Mouse (Mus musculus): Measurements from ENCODE around the gene Ttc23. TPM values are rescaled to one million over a fixed set of nuclear protein-coding genes. Genes with fewer than 3 reads are reported as not detected.
A peak's percentile ranks its signal among the peaks of the same experiment; 100 is the strongest.

The Ttc23 gene
- total RNA-seq, 1 experiment = 9.4 TPM

DNA sequence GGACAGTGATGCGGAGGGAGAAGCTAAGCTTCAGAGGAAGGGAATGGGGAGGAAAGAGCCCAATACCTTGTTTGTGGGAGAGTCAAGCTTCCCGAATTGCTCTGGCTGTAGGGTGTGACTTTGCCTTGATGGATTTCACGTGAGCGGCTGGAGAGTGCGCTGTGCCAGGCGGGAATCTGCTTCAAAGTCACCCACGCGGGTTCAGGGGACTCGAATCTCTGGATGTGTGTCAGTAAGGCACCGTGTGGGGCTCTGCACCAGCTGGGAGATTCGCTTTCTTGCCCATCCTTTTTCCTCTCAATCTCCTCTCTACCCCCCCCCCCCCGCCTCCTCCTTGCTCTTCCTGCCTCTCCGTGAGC lies 156.6 kb downstream of the Ttc23 start:
- Histone ChIP-seq H3K4me1 (ENCODE audit: control insufficient read depth in 2 of 2, insufficient read depth in 2 of 2, low read length in 2 of 2, poor library complexity in 1 of 2) (peaks cover 0 to 9% of the 10 kb centered on the region in 2 experiments; a peak in 2 of 4 replicates), H3K9ac (ENCODE audit: insufficient read depth, low read depth, low read length, poor library complexity, severe bottlenecking) (peak overlapping the region; percentile 42; the same call in 1 of the 2 replicates), H3K27ac (ENCODE audit: insufficient read depth, low read depth, low read length, poor library complexity, severe bottlenecking) (no peak overlapping the region), H3K9me3 (ENCODE audit: control insufficient read depth, insufficient read depth, low read depth, low read length) (no peaks in the 10 kb centered on the region), H3K36me3 (ENCODE audit: control insufficient read depth, insufficient read depth, low read length, poor library complexity, severe bottlenecking) (no peaks in the 10 kb centered on the region), H3K4me3 (ENCODE audit: insufficient read depth in 1 of 2, low read depth in 1 of 2, low read length in 2 of 2, poor library complexity in 1 of 2, severe bottlenecking in 1 of 2) (peak overlapping the region; percentile 36 to 48)
- no peak for DNase-seq (ENCODE audit: low read depth, low spot score)
- in situ Hi-C loops (cut with MboI; ENCODE audit: low sequenced_read_pairs in 2 of 2, unreplicated experiment in 2 of 2) = loop anchor here in 1 of 2 experiments (10.0 kb wide), 1 partner anchor 141 kb away; no protein-coding TSS in a partner anchor
- TF ChIP-seq ZC3H11A (IDR thresholded peaks at IDR 0.05; ENCODE audit: borderline replicate concordance, low read depth, low read length) (no peak), CHD2 (IDR thresholded peaks at IDR 0.05; ENCODE audit: low read depth, low read length) (no peak), ZNF384 (IDR thresholded peaks at IDR 0.05; ENCODE audit: low read depth, low read length) (no peak), MAFK (IDR thresholded peaks at IDR 0.05; ENCODE audit: insufficient read depth, low read depth, low read length) (no peak), HCFC1 (IDR thresholded peaks at IDR 0.05; ENCODE audit: borderline replicate concordance, insufficient read depth, low read length) (no peak)

Other genes starting within 250 kb of the Ttc23 start
- gene Lrrc28, start 2.1 kb upstream of the Ttc23 start, total RNA-seq (2012; rRNA removed) = 23.4 and 25.0 TPM in 2 replicates
- 2.1 and 4.1 TPM in 2 replicates for gene Synm, start 112.3 kb downstream of the Ttc23 start, total RNA-seq (2012; rRNA removed)

Measured in ES-E14 (cell line).